Mouse (Mus musculus): ENCODE measurements around the gene Kctd3. TPM values are rescaled to one million over a fixed set of nuclear protein-coding genes. Genes with fewer than 3 reads are reported as not detected.

Kctd3 gene
- polyA plus RNA-seq (2012; rRNA removed) = 12.7 and 16.9 TPM in 2 replicates

DNA sequence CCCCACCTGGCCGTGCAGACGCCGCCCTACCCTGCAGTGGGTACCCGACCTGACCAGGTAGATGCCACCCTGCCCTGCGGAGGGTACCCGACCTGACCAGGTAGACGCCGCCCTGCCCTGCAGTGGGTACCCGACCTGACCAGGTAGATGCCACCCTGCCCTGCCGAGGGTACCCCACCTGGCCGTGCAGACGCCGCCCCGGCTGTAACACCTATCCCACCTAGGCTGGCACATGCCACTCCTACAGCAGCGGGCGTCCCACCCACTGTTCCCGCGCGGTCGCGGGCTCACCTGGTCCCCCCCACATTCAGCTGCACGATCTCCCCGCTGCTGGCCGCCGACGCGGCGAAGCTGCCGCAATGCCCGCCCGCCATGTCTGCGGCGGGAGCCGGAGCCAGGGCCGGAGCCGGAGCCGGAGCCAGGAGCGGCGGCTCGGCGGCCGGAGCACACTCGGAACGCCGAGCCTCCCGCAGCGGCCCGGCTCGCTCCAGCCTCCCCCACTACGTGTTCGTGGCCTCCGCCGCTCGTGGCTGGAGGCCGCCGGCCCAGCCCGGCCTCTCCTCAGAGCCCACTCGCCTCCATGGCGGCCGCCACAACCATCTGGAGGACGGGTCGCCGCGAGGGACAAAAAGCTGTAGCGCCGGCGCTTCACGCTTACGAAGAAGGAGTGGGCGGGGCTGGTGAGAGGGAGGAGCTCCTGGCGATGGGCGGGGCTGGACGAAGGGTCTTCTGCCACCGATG lies at the start of gene Kctd3:
TSS of gene Kctd3 (minus strand) at position 603 of the 741 bp plus-strand sequence.

